Mouse (Mus musculus): ENCODE data around the gene Ankzf1. TPM values are rescaled to one million over a fixed set of nuclear protein-coding genes. Genes with fewer than 3 reads are reported as not detected.
"Not testable (repeated sequence)": the region's sequence is repeated elsewhere in the genome, so short reads cannot be mapped to it uniquely, and the experiment has no call there.

The Ankzf1 gene
- total RNA-seq, 2 experiments from 2014 or later: 6.2 to 24.5 TPM

DNA sequence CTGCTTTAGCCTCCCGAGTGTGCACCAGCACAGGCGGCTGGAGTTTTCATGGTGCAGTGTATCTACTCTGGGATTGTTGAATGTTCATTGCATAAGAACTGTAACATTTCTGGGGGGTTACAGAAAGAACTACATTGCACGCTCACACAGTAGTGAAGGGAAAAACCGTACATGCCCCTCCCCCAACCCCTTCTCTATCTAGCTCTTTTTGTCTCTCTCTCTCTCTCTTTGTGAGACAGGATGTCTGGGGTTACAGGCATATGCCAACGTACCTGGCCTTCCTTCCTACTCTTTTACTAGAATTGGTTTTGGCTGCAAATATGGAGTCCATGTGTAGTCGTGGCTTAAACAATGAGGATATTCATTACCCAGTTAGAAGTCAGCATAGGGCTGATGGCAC is 31.0 kb downstream of the Ankzf1 start:
- ATAC-seq (ENCODE audit: poor library complexity, severe bottlenecking): no peak

DNA sequence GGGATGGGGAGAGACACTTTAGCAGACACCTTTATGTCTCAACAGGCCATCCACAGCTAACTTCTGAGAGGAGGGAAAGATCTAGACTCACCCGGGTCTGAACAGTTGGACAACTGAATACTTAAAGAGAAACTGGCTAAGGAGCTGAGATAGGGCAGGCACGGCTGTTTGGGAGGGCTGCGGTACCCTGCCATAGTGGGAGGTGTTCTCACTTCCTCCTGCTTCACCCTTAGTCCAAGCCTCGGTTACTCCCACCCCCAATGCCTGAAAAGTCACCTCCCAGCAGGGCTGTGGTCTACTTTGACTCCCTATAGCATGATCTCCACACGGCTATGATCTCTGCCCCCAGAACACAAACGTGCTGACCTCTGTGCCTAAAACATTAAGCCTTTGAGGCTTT is 31.6 kb downstream of the Ankzf1 start:
- ATAC-seq (ENCODE audit: poor library complexity, severe bottlenecking): peak; percentile 20; the same call in 1 of the 2 replicates

DNA sequence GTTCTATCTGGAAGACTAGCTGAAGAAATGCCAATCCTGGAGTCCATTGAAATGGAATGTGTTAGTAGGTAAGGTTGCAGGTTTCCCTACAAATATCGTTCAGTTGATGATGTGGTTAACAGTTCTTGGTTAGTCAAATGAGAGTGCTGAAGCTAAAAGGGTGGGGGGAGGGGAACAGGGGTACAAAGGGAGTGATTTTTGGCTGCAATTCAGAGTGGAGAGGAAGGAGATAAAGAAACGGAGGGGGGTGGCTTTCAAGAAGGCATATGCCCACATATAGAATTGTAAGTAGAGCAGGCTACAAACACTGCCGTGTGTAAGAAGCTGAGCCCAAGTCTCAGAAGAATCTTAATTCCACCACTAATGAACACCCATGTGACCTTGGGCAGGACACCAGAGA is 33.5 kb downstream of the Ankzf1 start:
- ATAC-seq (ENCODE audit: poor library complexity, severe bottlenecking): no peak

DNA sequence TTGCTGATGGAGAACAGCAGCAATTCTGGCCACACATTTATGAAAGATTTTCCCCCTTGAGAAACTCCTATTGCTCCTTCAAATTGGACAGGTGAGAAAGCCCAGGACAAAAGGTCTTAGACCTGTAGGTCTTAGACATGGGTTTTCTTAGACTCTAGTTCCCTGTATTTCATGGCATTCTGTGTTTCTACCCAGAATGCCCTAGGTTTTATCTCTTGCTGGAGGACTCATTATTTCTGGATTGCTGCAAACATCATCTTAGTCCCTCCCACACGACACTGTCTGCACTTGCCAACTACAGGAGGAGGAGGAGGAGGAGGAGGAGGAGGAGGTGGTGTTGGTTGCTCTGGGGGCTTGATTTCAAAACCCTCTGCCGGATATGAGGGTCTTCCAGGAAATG is 34.2 kb downstream of the Ankzf1 start:
- no peak for ATAC-seq (ENCODE audit: poor library complexity, severe bottlenecking)

DNA sequence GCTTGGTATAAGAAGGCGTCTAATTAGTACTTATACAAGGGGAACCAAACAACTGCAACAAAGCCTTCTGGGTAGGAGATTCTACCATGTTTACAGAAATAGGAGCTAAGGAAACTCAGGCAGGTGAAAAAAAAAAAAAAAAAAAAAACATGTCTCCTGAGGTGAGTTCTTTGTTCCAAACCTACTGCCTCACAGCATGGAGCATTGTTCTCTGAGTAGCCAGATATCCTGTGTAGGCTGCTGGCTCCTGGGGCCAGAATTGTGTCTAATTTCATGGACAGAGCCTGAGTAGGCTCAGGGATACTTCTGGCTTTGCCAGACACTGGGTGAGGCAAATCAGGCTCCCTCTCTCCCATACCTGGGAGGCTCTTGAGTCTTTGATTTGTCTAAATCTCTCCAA is 35.7 kb downstream of the Ankzf1 start:
- no peak for ATAC-seq (ENCODE audit: poor library complexity, severe bottlenecking)

DNA sequence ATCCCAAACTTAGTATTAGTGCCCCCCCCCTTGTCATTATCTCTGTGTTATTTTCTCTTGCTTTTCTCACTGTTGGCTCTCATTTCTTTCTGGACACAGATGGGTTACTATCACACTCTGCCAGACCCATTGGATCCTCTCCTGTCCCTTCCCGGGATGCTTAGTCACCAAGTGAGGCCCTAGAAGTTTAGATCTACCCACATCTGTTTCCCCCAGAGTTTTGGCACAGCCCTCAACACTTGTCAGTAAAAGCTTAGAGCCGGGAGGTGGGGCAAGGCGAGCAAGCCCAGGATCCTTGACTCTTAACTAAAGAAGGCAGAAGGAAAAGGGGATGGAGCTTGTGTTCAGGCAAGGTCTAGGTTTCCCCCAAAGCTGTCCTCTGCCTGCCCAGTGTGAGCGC is 37.2 kb downstream of the Ankzf1 start:
- no peak for ATAC-seq (ENCODE audit: poor library complexity, severe bottlenecking)

DNA sequence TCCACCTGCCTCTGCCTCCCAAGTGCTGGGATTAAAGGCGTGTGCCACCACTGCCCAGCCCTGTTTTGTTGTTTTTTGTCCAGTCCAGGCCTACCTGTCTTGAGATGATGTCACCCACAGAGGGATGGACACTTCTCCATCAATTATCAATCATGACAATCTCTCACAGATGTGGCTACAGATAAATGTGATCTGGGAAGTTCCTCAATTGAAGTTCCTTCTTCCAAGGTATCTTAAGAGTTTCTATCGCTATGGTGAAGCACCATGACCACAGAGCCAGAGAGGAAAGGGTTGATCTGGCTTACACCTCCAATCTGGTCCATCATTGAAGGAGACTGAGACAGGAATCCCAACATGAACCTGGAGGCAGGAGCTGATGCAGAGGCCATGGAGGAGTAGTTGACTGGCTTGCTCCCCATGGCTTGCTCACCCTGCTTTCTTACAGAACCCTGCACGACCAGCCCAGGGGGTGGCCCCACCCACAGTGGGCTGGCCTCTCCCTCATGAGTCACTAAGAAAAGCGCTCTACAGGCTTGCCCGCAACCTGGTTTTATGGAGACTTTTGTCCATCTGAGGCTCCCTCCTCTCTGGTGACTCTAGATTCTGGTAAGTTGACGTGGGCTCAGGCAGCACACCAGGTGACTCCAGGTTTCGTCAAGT is 38.5 kb downstream of the Ankzf1 start:
- ATAC-seq (ENCODE audit: poor library complexity, severe bottlenecking): peak; percentile 59

DNA sequence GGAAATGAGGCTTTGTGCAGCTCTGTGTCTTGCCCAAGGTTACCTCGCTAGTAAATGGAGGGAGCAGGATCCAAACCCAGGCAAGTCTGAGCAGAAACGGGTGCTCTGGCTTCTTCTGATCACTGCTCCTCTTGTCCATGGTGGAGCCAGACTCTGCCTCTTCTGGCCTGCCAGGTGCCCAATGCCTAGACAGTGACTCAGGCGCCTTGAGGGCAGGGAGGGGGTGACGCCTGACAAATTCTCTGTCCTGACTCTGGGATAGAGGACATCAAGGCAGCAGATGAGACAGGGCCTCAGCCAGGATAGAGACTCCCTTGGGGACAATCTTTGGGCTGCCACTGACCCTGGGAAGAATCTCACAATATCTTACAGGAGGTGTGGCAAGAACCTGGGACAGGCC is 39.3 kb downstream of the Ankzf1 start:
- ATAC-seq (ENCODE audit: poor library complexity, severe bottlenecking): no peak

DNA sequence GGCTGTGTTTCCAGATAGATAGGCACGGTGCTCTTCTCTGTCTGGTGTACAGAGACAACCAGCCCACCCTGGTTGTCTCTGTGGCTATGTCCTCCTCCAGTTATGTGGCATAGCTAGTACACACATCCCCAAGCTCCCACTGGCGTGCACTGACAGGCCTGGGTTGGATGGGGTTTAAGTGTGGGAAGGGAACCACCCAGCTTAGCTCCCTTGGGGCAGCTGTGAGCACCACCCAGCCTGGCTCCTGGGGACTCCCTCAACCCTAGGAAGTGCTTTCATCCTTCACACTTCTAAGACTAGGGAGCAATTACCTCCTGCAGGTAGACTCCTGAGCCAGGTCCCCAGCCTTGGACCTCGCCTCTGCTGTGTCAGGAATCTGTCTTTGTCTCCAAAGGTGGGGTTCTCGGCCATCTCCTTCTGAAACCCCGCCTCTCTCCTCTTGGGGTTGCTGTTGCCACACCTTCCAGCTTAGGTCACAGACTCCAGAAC is 39.8 kb downstream of the Ankzf1 start, which contains the start of gene A630095N17Rik:
Gene A630095N17Rik, minus strand, starts transcription at position 439 of the 489 bp plus-strand sequence.
- ATAC-seq (ENCODE audit: poor library complexity, severe bottlenecking): no peak

DNA sequence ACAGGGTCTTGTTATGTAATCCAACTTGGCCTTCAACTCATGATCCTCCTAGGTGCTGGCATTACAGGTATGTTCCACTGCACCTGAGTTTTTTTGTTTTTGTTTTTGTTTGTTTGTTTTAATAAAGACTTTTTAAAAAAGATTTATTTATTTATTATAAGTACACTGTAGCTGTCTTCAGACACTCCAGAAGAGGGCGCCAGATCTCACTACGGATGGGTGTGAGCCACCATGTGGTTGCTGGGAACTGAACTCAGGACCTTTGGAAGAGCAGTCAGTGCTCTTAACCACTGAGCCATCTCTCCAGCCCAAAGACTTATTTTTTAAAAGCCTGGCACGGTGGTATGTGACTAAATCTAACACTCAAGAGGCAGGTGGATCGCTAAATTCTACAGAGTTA is 40.5 kb downstream of the Ankzf1 start:
- not testable (repeated sequence) for ATAC-seq (ENCODE audit: poor library complexity, severe bottlenecking)

DNA sequence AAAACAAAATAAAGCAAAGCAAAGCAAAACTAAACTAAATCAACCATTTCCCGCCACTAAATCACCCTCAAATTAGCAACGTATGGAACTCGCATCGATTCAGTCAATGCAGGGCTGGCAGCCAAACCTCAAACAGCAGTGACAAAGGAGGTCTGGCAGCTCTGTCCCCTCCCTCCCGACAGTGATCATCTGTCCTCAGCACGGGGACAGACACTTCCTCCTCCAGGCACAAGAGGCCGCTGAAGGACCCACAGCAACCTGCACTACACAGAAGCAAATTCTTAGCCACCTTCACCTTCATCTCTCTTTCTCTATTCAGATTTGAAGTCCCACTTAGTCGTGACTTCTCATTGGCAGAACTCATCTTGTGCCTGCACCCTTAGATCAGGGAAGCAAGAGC is 42.7 kb downstream of the Ankzf1 start:
- peak; percentile 70 for ATAC-seq (ENCODE audit: poor library complexity, severe bottlenecking)

DNA sequence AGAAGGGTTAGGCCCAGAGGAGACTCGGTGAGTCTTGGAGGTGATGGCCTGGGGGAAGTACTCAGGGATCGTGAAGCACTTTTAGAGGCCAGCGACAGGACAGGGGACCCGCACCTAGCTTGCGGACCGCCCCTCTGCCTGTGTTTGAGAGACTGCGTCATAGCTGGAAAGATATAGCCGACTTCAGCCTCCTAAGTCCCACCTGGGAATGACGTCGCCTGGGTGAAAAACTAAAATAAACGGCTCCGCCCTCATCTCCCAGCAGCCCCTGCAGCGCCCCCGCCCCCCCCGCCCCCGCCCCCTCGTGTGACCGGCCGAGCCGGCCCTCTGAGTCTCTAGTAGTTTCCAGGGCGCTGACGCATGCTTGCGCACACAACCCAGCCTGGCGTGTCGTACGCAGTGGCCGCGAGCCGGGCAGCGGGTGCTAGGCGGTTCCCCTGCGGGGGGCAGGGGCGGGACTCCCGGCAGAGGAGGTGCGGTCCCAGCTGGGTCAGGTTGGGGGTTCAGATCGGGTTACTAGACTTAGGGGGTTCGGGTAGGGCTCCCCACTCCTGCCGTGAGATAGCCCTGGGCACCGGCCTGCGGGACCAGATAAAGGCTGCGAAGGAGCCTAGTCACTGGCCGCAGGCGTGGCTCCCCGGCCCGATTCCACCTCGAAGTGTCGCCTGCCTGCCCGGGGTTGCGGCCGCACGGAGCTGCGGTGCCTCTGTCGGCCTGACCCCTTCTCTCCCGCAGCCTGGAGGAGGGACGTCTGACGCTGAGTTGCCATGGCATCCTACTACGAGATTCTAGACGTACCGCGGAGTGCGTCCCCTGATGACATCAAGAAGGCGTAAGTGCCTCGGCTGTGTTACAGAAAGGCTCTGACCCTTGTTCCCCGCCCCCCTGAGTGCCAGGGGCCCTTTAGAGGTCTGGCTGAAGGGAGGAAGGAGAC is 44.4 kb downstream of the Ankzf1 start, which contains the start of gene Dnajb2:
Gene Dnajb2, plus strand, starts transcription at position 290 of the 934 bp plus-strand sequence.
- ATAC-seq (ENCODE audit: poor library complexity, severe bottlenecking): peak; percentile 85

DNA sequence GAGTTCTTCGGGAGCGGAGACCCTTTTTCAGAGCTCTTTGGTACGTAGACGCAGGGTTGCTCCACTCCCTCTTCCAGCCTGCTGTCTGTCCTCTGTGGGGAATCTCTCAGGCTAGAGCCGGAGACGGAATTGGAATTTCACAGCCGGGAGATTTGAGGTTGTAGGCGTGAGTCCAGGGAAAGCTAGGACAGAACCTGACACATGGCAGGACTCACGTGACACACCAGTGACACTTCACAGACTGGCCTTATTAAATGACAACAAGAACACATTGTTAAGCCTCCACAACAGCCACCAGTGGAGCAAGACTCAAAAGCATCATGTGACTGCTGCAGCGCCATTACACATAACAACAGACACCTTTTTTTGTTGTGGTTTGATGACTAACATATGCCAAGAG is 47.6 kb downstream of the Ankzf1 start:
- no peak for ATAC-seq (ENCODE audit: poor library complexity, severe bottlenecking)

DNA sequence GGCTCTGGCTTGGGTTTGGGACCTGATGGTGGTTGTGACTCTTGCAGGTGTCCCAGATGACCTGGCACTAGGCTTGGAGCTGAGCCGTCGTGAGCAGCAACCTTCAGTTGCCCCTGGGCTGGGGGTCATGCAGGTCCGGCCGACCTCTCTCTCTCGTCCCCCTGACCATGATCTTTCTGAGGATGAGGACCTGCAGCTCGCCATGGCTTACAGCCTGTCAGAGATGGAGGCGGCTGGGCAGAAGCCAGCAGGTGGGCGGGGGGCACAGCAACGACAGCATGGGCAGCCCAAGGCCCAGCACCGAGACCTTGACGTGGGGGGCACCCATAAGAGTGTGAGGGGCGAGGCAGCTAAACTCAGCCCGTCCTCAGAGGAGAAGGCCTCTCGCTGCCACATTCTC is 51.5 kb downstream of the Ankzf1 start:
- no peak for ATAC-seq (ENCODE audit: poor library complexity, severe bottlenecking)

DNA sequence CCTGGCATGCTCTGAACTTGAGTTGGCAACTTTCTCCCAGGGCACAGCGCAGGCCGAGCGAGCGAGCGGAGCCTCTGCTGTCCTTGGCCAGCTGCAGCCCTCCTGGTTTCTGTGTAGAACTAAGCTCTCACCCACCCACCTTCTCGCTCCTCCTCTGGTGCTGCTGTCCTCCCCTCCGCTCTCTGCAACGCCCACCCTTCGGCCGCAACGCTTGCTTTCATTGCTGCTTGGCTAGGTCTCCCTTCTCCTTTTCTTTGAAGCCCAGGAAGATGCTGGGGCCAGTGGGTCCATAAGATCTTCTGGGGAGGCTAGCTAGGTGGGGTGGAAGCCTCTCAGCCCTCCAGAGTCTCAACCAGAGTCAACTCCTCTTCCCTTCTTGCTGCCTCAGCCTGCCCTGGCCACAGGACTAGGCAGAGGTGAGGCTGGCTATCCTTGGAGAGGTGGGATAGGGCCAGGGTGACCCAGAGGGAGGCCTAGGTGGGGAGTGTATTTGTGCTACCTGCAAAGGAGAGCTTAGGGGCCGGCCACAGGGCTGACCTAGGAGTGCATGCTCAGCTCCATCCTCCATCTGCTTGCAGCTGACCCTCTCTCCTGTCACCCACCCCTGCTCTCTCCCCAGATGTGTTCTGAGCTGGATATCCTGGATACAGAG is 52.4 kb downstream of the Ankzf1 start:
- ATAC-seq (ENCODE audit: poor library complexity, severe bottlenecking): no peak

DNA sequence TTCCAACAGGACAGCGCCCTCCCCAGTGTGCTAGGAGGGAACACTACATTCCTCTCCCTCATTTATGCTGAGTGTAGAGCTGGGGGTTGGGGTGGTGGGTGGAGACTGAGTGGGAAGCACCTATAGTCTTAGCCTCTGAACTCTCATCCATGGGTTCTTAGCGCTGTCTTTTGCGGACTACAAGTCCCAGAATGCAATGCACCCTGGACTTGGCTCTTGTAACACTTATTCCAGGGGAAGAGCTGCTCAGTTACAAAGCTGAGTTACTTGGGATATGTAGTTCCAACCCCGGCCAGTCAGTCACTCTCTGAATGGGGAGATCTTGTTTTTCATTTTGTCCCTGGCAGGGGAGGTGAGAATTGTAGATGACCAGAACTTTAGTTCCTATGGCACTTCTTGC is 52.9 kb downstream of the Ankzf1 start:
- peak; percentile 88 for ATAC-seq (ENCODE audit: poor library complexity, severe bottlenecking)

DNA sequence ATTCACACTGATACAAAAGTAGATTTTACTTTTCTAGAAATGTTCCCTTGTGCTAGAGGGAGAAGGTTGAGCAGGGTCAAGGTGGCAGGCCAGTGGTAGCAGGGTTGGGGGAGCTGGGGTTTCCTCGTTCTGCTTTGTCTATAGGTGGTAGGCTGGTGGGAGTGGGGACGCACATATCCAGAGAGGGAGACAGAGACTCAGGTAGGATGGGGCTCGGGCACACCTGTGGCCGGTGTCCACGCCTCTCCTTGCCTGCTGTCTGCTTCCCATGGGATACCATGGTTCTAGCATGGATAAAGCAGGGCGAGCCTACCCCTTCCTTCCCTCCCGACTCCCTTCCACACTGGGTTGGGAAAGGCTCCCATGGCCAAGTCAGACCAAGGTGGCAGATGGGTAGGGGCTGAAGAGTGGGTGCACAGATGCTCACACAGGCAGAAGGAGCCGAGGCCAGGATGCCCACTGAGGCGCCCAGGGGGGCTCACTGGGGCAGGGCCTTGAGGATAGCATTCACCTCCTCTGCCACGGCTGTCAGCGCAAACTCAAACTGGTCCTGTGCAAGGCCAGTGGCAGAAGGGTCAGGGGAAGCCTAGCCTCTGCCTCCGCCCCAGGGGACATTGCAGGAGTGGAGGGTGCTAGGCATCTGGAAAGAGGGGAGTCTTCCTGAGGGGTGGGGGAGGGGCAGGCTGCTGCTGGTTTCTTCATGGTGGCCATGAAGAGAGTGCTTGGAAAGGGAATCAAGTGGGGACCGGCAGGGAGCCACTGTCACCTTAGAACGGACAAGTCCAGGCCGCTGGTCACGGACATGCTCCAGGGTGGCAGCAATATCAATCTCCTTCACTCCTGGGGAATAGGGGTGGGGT is 55.4 kb downstream of the Ankzf1 start:
- no peak for ATAC-seq (ENCODE audit: poor library complexity, severe bottlenecking)

DNA sequence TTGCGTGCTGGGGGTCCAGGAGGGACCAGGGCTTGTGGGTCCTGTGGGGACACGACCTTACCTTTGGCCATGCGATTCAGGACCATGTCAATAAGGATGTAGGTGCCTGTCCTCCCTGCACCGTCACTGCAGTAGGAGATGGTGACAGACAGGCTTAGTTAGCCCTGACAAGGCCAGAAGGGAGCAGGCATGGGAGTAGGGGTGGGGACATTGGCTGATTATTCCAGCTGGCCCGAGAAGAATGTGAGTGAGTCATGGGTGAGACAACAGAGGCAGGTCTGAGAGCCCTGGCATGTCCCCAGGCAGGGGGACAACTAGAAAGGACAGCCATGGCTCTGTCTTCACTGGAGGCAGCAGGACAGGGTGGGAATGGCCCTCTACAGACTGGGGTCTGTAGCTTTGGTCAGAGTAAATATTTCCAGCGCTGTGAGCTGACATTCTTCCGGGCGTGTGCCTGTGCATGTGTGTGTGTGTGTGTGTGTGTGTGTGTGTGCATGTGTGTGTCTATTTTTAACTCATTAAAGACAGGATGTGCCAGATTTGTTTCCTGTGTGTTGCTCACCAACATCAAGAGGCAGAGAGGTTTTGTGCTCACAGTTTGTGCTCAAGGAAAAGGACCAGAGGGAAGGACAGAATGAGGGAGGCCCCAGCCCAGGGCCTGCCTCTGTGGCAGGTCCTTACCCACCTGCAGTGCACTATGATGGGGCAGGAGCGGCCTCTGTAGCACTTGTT is 56.3 kb downstream of the Ankzf1 start:
- ATAC-seq (ENCODE audit: poor library complexity, severe bottlenecking): no peak
